Mouse (Mus musculus) cerebellum, adult 2 months (tissue): ENCODE data around the gene Kcnip4.

Experiments
- CTCF ChIP-seq: fragments of 200-500 bp; IDR thresholded peaks from 2 replicates; pipeline ENCODE4 v1.5.1; 2011; ENCODE audit warnings: low read depth, mild to moderate bottlenecking, control low read depth, low read length, moderate library complexity, borderline replicate concordance; ENCODE audit not compliant: insufficient read depth
- POLR2A ChIP-seq: fragments of 200-500 bp; IDR thresholded peaks from 2 replicates; pipeline ENCODE4 v1.6.1; 2011; ENCODE audit warnings: low read length, control low read depth, borderline replicate concordance; ENCODE audit not compliant: insufficient read depth

DNA sequence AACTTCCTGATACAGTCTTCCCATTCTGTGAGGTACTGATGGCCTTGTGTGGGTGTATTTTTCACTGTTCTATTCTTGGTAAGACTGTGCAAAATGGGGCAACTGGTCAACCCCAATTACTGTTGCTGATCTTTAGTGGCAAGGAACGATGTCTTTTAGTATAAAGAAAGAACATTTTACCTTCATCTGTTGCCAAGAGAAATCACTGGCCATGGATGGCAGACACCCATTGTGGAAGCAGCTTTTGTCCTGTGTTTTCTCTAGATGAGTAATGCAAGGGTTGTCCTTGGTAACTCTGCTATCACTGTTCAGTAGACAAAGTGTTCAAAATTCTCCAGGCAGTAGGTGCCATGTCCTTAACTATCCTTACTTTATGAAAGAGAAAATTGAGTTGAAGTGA lies 729.2 kb downstream of the Kcnip4 start:
- no peak for TF ChIP-seq CTCF
- no peak for TF ChIP-seq POLR2A
